Mouse (Mus musculus): Measurements from ENCODE around the gene Hoxb7. TPM values are rescaled to one million over a fixed set of nuclear protein-coding genes. Genes with fewer than 3 reads are reported as not detected.

The Hoxb7 gene
- polyA plus RNA-seq, 1 experiment from 2014 or later, result 98.7 TPM

- in situ Hi-C loops (cut with MboI; ENCODE audit: low pct_unique_long_range_greater_than_20kb), result loop anchor here (5.0 kb wide), 1 partner anchor 395 kb away; no protein-coding TSS in a partner anchor
- TF ChIP-seq CTCF (IDR thresholded peaks at IDR 0.05), result no peak
- POLR2A ChIA-PET, result interaction anchor here (0.7 to 42.9 kb wide), 11 partner anchors 8 to 450 kb away, joined by 3 to 1274 read pairs (median 5); partner anchors contain the start of genes Hoxb4, Hoxb5, Hoxb6 and Hoxb7
- CTCF ChIA-PET, result interaction anchor here (1.2 to 12.6 kb wide), 4 partner anchors 16 to 345 kb away, joined by 3 to 215 read pairs (median 40); partner anchors contain the start of genes Hoxb5 and Hoxb6
- ATAC-seq (no peak), DNase-seq (ENCODE audit: low read depth, low spot score) (no peak)
- no peaks in the 10 kb centered on the region for H3K27me3 ChIP-seq
These were observed 9.0 kb upstream of the Hoxb7 start for GRCm38 (mm10) chr11:96277151-96278044.

GRCm38 (mm10) chr11:96278324-96278723, 8.1 kb upstream of the Hoxb7 start:
- in situ Hi-C loops (cut with MboI; ENCODE audit: low pct_unique_long_range_greater_than_20kb), result loop anchor here (5.0 kb wide), 1 partner anchor 394 kb away; no protein-coding TSS in a partner anchor
- no peak for ATAC-seq
- no peaks in the 10 kb centered on the region for H3K27me3 ChIP-seq
- DNase-seq (ENCODE audit: low read depth, low spot score), result no peak
- ChIA-PET POLR2A (interaction anchor here (0.6 to 42.9 kb wide), 15 partner anchors 9 to 461 kb away, joined by 3 to 1274 read pairs (median 5); partner anchors contain the start of genes Hoxb2, Hoxb4, Hoxb5 and Hoxb6), CTCF (interaction anchor here (0.7 to 12.6 kb wide), 11 partner anchors 22 to 395 kb away, joined by 3 to 215 read pairs (median 6); partner anchors contain the start of genes Hoxb3, Hoxb5 and Hoxb6)
- TF ChIP-seq CTCF (IDR thresholded peaks at IDR 0.05), result no peak

GRCm38 (mm10) chr11:96278773-96279172, 7.7 kb upstream of the Hoxb7 start:
- no peak for TF ChIP-seq CTCF (IDR thresholded peaks at IDR 0.05)
- no peaks in the 10 kb centered on the region for H3K27me3 ChIP-seq
- peak; percentile 90 for DNase-seq (ENCODE audit: low read depth, low spot score)
- in situ Hi-C loops (cut with MboI; ENCODE audit: low pct_unique_long_range_greater_than_20kb), result loop anchor here (5.0 kb wide), 1 partner anchor 394 kb away; no protein-coding TSS in a partner anchor
- POLR2A ChIA-PET, result interaction anchor here (0.6 to 42.9 kb wide), 17 partner anchors 23 to 574 kb away, joined by 3 to 1274 read pairs (median 5); partner anchors contain the start of genes Hoxb2, Hoxb4, Hoxb5 and Hoxb6
- no peak for ATAC-seq
- CTCF ChIA-PET, result interaction anchor here (0.7 to 12.6 kb wide), 17 partner anchors 9 to 395 kb away, joined by 3 to 215 read pairs (median 5); partner anchors contain the start of genes Hoxb3, Hoxb5 and Hoxb6

- no peak for TF ChIP-seq CTCF (IDR thresholded peaks at IDR 0.05)
- ATAC-seq, result no peak
- POLR2A ChIA-PET, result interaction anchor here (0.5 to 42.9 kb wide), 18 partner anchors 23 to 574 kb away, joined by 3 to 1274 read pairs (median 4); partner anchors contain the start of genes Hoxb2, Hoxb3, Hoxb4 and Hoxb5
These were observed 6.8 kb upstream of the Hoxb7 start for GRCm38 (mm10) chr11:96279421-96280233.

GRCm38 (mm10) chr11:96280399-96281378, 5.7 kb upstream of the Hoxb7 start:
- ATAC-seq (no peak), DNase-seq (ENCODE audit: low read depth, low spot score) (no peak)
- in situ Hi-C loops (cut with MboI; ENCODE audit: low pct_unique_long_range_greater_than_20kb), result no loop called here
- ChIA-PET CTCF (interaction anchor here (0.7 to 12.6 kb wide), 16 partner anchors 12 to 463 kb away, joined by 3 to 215 read pairs (median 5); partner anchors contain the start of genes Hoxb5 and Hoxb6), POLR2A (interaction anchor here (0.6 to 42.9 kb wide), 16 partner anchors 9 to 459 kb away, joined by 3 to 1274 read pairs (median 4); partner anchors contain the start of genes Hoxb2, Hoxb3, Hoxb4 and Hoxb5)
- H3K27me3 ChIP-seq, result no peaks in the 10 kb centered on the region
- no peak for TF ChIP-seq CTCF (IDR thresholded peaks at IDR 0.05)

More at GRCm38 (mm10) chr11:96279421-96280233, 6.8 kb upstream of the Hoxb7 start:
- no peaks in the 10 kb centered on the region for H3K27me3 ChIP-seq
- no peak for DNase-seq (ENCODE audit: low read depth, low spot score)
- in situ Hi-C loops (cut with MboI; ENCODE audit: low pct_unique_long_range_greater_than_20kb), result loop anchor here (5.0 kb wide), 1 partner anchor 393 kb away; no protein-coding TSS in a partner anchor
- CTCF ChIA-PET, result interaction anchor here (0.7 to 12.6 kb wide), 20 partner anchors 8 to 464 kb away, joined by 3 to 215 read pairs (median 4); partner anchors contain the start of genes Hoxb3, Hoxb5 and Hoxb6

- no peak for TF ChIP-seq CTCF (IDR thresholded peaks at IDR 0.05)
- in situ Hi-C loops (cut with MboI; ENCODE audit: low pct_unique_long_range_greater_than_20kb), result no loop called here
- ChIA-PET POLR2A (interaction anchor here (0.7 to 42.9 kb wide), 9 partner anchors 10 to 460 kb away, joined by 3 to 1274 read pairs (median 4); partner anchors contain the start of genes Hoxb4, Hoxb5, Hoxb6 and Hoxb7), CTCF (interaction anchor here (0.9 to 12.6 kb wide), 6 partner anchors 19 to 459 kb away, joined by 3 to 215 read pairs (median 5); partner anchors contain the start of genes Hoxb5 and Hoxb6)
- ATAC-seq (no peak), DNase-seq (ENCODE audit: low read depth, low spot score) (no peak)
- H3K27me3 ChIP-seq, result no peaks in the 10 kb centered on the region
These were observed 5.0 kb upstream of the Hoxb7 start for GRCm38 (mm10) chr11:96281396-96281795.

GRCm38 (mm10) chr11:96281855-96282570, 4.4 kb upstream of the Hoxb7 start, which contains the start of gene Hoxb8:
Gene Hoxb8 (plus strand): TSS chr11:96281905.
- H3K27me3 ChIP-seq, result no peaks in the 10 kb centered on the region
- ChIA-PET CTCF (interaction anchor here (0.9 to 12.6 kb wide), 6 partner anchors 18 to 458 kb away, joined by 3 to 215 read pairs (median 5); partner anchors contain the start of genes Hoxb5 and Hoxb6), POLR2A (interaction anchor here (0.6 to 42.9 kb wide), 14 partner anchors 10 to 464 kb away, joined by 3 to 1274 read pairs (median 4); partner anchors contain the start of genes Hoxb4, Hoxb5, Hoxb6 and Hoxb7)
- no peak for TF ChIP-seq CTCF (IDR thresholded peaks at IDR 0.05)
- in situ Hi-C loops (cut with MboI; ENCODE audit: low pct_unique_long_range_greater_than_20kb), result no loop called here
- ATAC-seq (no peak), DNase-seq (ENCODE audit: low read depth, low spot score) (no peak)
